Mouse (Mus musculus) adipose tissue, adult 10 weeks (tissue): ENCODE results near the gene Creld1. TPM values are rescaled to one million over a fixed set of nuclear protein-coding genes. Genes with fewer than 3 reads are reported as not detected.

Experiments used
- polyA plus RNA-seq: library from polyadenylated mRNA; stranded (reverse); fragments of 350-450 nt; fragmentation: Illumina TruSeq; extraction: RNeasy Lipid Tissue Mini Kit (QIAGEN cat#74804); gene quantifications from one replicate; pipeline ENCODE4 v1.2.3, GENCODE M21; 2014; ENCODE audit warnings: low read depth, low replicate concordance

Creld1 gene
- polyA plus RNA-seq, result 41.7 TPM

GRCm38 (mm10) chr6:113483100-113483615, at the start of gene Creld1:
Gene Creld1 (plus strand): TSS chr6:113483297.

GRCm38 (mm10) chr6:113435664-113436205, 47.4 kb upstream of the Creld1 start, which contains the start of gene Cidec:
Gene Cidec (minus strand): TSS chr6:113435760.

GRCm38 (mm10) chr6:113442442-113443090, 40.5 kb upstream of the Creld1 start, which contains the start of gene Jagn1:
Gene Jagn1 (plus strand): TSS chr6:113442569.

GRCm38 (mm10) chr6:113457952-113458534, 25.1 kb upstream of the Creld1 start, which contains the start of gene Il17re:
Gene Il17re (plus strand): TSS chr6:113458484.

GRCm38 (mm10) chr6:113471297-113471936, 11.7 kb upstream of the Creld1 start, which contains the start of gene Il17rc:
Gene Il17rc (plus strand): TSS chr6:113471427.

GRCm38 (mm10) chr6:113501388-113502084, 18.4 kb downstream of the Creld1 start, which contains the start of gene Prrt3:
Gene Prrt3 (minus strand): TSS chr6:113501931.

GRCm38 (mm10) chr6:113530932-113531839, 48.1 kb downstream of the Creld1 start, which contains the start of the genes Emc3 and Fancd2:
Gene Emc3 (minus strand): TSS chr6:113531652.
Gene Fancd2 (plus strand): TSS chr6:113531682.

Other genes with a start within 250 kb of the Creld1 start
- 18.7 TPM for gene Mtmr14, start 245.5 kb upstream of the Creld1 start, polyA plus RNA-seq
- gene Cpne9, start 201.0 kb upstream of the Creld1 start, polyA plus RNA-seq, result not detected
- 21.9 TPM for gene Brpf1, start 176.2 kb upstream of the Creld1 start, polyA plus RNA-seq
- 13.8 TPM for gene Ogg1, start 156.3 kb upstream of the Creld1 start, polyA plus RNA-seq
- gene Camk1, start 139.3 kb upstream of the Creld1 start, polyA plus RNA-seq, result 62.0 TPM
- gene Tada3, start 105.4 kb upstream of the Creld1 start, polyA plus RNA-seq, result 31.6 TPM
- 109 TPM for gene Arpc4, start 105.2 kb upstream of the Creld1 start, polyA plus RNA-seq
- 8.6 TPM for gene Ttll3, start 94.0 kb upstream of the Creld1 start, polyA plus RNA-seq
- gene Rpusd3, start 64.0 kb upstream of the Creld1 start, polyA plus RNA-seq, result 27.3 TPM
- 1,142 TPM for gene Cidec, start 47.5 kb upstream of the Creld1 start, polyA plus RNA-seq
- gene Jagn1, start 40.7 kb upstream of the Creld1 start, polyA plus RNA-seq, result 50.6 TPM
- 10.4 TPM for gene Il17re, start 24.8 kb upstream of the Creld1 start, polyA plus RNA-seq
- 22.4 TPM for gene Il17rc, start 11.9 kb upstream of the Creld1 start, polyA plus RNA-seq
- not detected for gene Prrt3, start 18.6 kb downstream of the Creld1 start, polyA plus RNA-seq
- gene Emc3, start 48.4 kb downstream of the Creld1 start, polyA plus RNA-seq, result 68.1 TPM
- gene Fancd2, start 48.4 kb downstream of the Creld1 start, polyA plus RNA-seq, result 1.2 TPM
- gene Fancd2os, start 117.4 kb downstream of the Creld1 start, polyA plus RNA-seq, result 1.1 TPM
- gene Brk1, start 121.5 kb downstream of the Creld1 start, polyA plus RNA-seq, result 147 TPM
- 27.4 TPM for gene Vhl, start 140.7 kb downstream of the Creld1 start, polyA plus RNA-seq
- gene Irak2, start 155.2 kb downstream of the Creld1 start, polyA plus RNA-seq, result 39.1 TPM
- gene Tatdn2, start 213.8 kb downstream of the Creld1 start, polyA plus RNA-seq, result 28.8 TPM
- not detected for gene Ghrl, start 236.6 kb downstream of the Creld1 start, polyA plus RNA-seq